Mouse (Mus musculus) embryo, embryonic 10 days (tissue): ENCODE data around the gene Angptl8.

Source experiments
- DNase-seq: peaks from one replicate; pipeline ENCODE4 v3.0.0-alpha.2; 2015; ENCODE audit warnings: low spot score

The Angptl8 gene

DNA sequence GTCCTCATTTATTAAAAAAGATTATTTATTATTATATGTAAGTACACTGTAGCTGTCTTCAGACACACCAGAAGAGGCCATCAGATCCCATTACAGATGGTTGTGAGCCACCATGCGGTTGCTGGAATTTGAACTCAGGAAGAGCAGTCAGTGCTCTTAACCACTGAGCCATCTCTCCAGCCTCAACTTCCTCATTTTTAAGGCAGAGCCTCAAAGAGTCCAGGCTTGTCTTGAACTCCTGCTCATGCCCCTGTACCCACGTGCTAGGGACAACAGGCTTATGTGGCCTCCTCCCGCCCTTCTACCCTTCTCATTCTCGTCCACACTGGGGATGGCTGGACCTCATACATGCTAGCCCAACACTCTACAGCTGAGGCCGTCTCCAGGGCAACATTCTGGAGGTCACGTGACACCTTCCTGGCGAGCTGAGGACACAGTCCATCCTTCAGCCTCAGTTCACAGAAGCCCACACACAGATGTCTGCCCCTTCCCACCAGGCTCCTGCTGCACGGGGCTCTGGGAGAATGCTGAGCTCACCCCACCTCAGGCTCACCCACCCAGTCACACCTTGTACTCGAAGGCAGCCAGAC lies 18.5 kb upstream of the Angptl8 start:
- no peak for DNase-seq

DNA sequence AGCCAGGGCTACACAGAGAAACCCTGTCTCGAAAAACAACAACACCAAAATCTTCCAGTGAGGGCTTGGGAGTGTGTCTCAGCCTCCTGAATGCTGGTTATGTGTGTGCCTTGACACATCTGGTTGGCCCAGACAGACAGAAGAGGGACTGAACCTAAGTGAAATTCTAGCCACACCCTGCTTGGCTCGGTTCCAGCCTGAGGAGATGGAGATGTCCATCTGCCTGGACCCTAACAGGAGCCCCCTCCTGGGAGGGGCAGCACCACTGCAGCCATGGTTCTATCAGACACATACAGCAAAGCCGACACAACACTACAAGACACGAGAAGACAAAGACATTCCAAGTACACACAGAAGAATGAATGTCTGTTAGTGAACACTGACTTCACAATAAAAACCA lies 17.2 kb upstream of the Angptl8 start:
- DNase-seq = no peak

DNA sequence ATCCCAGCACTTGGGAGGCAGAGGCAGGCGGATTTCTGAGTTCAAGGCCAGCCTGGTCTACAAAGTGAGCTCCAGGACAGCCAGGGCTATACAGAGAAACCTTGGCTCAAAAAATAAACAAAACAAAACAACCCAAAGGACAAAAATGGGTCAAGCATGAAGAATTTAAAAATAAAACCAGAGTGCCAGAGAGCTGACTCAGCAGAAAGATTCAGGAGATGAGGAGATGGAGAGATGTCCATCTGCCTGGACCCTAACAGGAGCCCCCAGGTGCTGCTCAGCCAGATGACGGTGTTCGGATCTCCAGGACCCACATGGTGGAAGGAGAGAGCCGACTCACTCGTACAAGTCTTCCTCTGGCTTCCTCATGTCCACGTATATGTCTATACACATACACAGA lies 16.7 kb upstream of the Angptl8 start:
- no peak for DNase-seq

DNA sequence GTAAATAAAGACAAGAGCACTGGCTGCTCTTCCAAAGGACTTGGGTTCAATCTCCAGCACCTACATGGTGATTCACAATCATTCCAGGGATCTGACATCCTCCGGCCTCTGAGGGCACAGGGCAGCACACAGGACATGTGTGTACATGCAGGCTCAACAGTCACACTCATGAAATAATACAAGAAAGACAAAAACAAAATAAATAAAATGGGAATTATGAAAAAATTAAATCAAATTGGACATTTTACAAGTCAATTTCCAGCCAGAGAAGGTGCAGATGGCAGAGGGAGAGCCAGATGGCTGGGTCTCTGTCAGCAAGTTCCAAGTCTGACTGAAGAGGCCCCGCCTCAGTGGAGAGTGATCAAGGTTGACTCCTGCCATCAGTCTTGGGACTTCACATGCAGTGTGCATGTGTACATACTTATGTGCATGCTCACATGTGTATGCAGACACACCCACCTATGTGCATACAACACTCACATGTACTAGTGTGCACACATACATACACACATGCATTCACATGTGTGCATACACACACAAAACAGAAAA lies 16.1 kb upstream of the Angptl8 start:
- DNase-seq = no peak

DNA sequence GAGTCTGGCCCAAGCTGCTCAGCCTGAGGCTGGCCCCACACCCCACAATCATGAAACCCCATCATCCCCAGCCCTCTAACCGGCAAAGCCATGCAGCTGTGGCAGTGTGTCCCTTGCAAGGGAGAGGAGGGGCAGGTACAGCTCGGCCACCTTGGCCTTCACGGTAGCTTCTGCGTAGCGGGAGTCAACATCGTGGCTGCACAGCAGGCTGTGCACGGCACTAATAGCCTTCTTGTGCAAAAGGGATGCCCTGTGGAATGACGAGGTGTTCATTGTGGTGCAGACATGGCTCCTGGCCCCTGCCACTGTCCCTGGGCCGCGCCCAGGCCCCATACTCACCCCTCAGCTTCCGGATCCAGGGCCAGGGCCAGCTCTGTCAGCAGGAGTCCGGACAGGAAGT lies 15.1 kb upstream of the Angptl8 start:
- DNase-seq = no peak

DNA sequence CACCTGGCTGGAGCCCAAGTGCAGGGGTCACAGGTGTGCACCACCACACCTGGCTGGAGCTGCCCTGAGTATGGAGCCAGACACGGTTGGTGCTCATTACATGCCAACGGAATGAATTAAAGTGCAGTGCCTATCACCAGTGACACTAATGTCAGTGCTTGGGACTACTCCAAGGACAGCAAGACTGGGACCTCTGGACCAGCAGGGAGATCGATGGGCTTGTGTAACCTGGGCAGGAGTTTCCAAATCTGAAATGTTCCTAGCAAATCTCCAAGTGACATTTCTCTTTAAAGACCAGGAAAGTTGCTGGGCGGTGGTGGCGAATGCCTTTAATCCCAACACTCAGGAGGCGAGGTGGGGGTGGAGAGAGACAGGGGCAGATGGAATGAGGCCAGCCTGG lies 12.6 kb upstream of the Angptl8 start:
- no peak for DNase-seq

DNA sequence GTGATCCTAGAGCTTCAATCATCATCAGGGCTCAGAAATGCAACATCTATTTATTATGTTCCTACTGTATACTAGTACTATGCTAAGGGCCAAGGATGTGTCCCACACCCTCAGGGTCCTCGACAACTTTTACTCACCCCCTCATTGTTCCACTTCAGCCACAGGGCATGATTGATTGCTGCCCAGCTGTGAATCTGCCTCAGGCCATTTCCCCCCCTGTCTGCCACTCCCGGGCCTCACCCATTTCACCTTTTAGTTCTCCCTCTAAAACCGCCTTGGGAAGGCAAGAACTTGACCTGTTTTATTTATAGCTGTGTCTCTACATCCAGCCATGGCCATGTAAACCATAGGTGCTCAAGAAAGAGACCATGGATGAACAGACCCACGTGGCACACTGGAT lies 11.4 kb upstream of the Angptl8 start:
- no peak for DNase-seq

DNA sequence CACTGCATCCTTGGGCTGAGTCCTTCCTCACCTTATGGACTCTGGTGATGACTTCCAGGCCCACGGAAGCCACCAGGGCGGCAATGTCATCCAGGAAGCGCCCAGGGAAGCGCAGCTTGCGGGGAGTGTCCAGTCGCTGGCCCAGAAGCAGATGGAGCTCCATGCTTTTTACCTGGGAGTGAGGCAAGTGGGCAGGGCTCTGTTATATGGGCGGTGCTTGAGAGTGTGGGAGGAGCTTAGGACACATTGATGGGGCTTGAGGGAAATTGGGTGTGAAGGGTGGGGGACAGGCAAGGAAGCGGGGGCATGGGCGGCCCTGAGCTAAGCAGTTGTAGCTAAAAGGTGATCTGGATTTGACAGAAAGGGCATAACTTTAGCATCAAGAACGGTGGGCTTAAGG lies 10.9 kb upstream of the Angptl8 start:
- DNase-seq = no peak

DNA sequence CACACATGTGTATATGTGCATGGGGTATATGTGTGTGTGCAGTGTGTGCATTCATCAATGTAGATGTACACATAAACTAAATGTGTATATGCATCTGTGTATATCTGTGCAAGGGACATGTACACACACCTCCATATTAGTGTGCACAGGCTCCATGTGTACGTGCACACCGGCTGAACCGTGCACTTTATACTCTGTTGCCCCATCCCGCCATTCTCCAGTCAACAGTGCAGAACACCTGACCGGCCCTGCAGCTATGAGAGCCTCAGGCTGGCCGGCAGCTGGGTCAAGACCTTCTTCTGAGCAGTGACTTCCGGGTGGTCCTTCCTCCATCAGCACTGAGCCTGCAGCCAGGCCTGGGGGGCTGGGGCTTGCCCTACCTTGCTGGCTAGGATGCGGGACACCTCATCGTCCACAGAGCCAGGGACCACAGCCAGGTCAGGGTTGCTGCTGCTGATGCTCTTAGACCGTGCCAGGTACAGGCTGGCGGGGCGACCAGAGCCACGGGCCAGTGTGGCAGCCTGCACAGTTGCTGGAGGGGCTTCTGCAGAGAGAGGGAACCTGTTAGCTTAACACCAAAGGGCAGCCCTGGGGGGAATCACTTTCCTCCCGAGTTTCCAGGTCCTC lies 5.4 kb upstream of the Angptl8 start:
- DNase-seq = no peak

DNA sequence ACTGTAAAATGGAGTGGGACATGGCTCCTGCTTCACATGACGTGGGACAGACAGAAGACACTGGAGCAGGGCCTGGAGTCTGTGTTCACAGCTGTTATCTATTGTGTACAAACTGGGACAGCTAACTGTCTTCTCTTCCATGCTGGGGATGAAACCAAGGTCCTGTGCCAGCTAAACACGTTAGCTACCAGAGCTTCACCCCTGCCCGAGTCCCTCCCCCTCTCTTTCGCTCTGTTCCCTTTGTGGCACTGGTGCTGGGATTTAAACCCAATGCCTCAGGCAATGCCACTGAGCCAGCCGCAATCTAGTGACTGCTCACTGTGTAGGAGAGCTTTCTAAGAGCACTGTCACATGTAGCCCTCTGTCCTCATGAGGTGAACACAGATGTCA lies 4.9 kb upstream of the Angptl8 start:
- no peak for DNase-seq

DNA sequence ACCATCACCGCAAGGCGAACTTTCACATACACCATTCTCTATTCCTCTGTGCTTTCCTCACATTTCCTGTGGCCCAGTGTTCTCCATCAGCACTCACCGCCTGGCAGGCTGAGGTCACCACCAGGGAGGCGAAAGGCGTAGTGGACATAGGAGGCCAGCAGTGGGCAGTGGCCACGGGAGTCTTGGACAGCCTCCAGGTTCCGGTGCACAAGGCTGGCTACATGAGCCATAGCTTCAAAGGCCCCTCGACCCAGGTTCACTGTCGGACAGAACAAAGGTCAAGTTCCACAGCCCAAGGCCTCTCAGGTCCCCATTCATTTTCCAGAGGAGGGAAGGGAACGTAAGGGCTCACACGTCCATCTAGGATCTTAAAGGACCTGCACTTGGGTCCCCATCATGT lies 4.4 kb upstream of the Angptl8 start:
- DNase-seq = no peak

DNA sequence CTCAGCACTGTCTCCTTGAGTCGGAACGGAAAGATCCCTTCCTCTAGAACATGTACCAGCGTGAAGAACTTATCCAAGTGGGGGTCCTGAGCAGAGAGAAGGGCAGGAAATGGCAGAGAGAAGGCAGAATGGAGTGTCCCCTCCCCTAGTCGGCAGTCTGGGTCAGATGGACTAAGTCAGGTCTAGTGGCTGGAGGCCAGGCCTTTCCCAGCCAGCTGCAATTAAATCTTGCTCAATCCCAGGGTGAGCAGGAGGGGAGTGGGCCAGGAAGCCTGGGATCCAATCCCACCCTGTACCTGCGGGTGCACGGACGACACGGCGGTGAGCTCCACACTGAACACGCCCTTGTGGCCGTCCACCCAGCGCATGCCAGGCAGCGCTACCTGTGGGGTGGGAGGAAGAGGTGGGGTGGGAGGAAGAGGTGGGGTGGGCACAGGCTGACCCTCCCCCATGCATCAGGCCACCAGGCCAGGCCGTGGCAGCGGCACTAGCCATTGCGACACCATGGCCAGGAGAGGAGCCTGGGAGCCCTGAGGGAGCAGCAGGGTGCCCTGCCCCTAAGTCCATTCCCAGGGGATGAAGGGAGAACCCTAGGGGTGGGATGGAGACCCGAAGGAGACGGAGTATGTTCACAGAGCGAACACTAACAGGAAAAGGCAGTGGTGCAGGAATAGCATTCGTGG lies 3.6 kb upstream of the Angptl8 start:
- DNase-seq = no peak

DNA sequence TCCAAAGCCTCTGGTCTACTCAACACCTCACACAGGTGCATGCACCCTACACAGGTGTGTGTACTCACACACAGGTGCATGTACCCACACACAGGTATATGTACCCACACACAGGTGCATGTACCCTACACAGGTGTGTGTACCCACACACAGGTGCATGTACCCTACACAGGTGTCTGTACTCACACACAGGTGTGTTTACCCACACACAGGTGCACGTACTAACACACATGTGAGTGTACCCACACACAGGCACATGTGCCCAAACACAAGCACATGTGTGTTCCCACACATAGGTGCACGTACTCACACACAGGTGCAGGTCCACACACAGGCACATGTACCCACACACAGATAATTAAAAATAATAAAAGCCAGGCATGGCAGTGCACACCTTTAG lies 2.4 kb downstream of the Angptl8 start:
- no peak for DNase-seq

DNA sequence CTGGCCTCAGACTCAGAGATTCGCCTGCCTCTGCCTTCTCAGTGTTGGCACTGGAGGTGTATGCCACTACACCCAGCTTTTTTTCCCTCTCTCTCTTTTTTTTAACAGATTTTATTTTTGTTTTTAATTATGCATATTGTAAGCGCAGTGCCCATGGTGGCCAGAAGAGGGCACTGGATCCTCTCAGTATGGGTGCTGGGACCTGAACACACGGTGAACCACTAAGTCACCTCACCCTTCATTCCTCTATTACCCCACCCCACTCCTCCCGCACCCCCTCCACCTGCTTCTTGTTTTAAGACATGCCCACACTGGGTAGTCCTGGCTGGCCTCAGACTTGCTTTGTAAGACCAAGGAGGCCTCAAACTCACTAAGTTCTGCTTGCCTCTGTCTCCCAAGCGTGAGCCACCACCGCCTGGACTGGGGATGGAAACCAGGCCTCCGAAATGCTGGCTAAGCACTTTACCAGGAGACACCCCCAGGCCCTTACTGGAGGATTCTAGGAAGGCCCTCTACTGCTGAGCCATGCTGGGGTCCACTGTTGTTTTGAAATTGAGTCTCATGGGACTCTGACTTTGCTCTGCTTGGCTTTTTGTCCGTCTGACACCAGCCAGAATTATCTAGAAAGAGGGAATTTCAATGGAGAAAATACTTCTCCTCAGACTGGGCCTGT lies 4.9 kb downstream of the Angptl8 start:
- DNase-seq = peak; percentile 73

DNA sequence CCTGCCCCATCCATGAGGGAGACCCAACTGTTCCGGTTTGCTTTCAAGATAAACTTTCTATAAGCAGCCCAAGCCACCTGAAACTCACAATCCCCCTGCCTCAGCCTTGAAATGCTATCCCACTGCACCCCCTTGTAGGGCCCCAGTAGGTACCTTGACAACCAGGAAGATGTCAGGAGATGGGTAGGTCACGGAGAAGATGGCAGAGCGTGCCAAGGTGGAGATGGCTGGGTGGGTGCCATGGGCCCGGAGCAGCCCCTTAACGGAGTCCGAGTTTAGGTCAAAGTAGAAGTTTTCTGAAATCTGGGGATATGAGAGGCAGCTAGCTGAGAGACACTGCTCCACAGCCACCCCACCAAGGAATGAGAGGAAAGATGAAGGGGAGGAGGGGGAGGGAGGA lies 6.0 kb downstream of the Angptl8 start:
- no peak for DNase-seq

DNA sequence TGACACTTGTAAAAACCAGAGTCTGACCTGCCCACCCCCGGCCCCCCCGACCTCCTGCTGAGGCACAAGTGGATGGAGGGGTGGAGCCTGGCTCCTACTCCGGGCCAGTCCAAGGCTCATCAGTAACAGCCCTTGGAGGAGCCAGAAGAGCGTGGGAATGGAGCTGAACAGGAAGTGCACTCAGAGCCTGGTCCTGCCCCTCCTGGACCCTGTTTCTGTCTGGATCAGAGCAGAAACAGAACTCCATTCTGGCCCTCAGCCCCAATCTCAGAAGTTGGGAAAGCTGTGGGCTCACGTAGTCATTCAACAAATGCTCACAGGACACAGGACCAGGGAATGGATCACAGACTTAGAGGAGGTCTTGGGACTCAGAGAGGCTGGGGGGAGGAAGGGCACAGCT lies 7.1 kb downstream of the Angptl8 start:
- DNase-seq = no peak

DNA sequence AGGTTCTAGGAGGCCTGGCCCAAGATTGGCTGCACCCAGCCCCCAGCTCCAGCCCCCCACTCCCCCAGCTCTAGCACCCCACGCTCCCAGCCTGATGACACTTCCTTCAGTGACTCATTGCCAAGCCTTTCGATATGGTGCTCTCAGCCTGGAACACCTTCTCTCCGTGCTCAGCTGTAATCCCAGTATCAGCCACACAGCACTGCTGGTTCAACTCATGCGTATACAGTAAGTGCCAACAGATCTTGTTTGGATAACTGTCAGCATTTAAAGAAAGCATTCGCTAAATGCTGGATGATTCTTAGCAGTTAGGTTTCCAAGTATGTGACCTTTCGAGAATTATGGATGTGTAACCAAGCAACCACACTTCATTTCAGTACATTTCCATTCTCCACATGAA lies 7.8 kb downstream of the Angptl8 start:
- DNase-seq = no peak

DNA sequence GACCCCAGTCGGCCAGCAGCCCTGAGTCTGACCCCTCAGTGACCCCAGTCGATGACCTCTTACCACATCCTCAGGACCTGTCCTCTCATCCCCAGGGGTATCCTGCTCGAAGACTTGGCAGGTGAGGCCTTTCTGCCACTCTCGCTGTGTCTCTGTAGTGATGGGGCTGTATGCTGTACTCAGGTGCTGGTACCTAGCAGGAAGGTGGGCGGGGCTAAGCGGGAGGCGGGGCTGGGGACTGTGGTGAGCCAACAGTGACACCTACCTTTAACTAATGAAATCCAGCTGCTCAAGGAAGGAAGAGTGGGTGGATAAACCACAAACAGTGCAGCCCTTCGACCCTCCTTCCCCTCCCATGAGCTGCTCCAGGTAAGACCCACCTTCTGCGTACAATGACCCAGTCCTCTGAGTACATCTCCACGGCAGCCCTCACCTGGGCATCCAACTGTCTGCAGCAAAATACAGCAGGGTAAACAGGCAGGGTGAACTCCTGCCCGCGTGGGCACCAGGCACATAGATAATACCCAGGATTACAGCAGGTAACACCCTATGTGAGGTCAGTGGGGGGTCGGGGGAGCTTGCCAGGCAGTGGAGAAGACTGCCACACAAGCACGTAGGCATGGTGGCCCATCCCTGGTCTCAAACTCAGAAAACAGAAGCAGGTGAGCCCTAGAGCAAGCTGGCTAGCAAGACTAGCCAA lies 10.2 kb downstream of the Angptl8 start:
- DNase-seq = peak; percentile 54

DNA sequence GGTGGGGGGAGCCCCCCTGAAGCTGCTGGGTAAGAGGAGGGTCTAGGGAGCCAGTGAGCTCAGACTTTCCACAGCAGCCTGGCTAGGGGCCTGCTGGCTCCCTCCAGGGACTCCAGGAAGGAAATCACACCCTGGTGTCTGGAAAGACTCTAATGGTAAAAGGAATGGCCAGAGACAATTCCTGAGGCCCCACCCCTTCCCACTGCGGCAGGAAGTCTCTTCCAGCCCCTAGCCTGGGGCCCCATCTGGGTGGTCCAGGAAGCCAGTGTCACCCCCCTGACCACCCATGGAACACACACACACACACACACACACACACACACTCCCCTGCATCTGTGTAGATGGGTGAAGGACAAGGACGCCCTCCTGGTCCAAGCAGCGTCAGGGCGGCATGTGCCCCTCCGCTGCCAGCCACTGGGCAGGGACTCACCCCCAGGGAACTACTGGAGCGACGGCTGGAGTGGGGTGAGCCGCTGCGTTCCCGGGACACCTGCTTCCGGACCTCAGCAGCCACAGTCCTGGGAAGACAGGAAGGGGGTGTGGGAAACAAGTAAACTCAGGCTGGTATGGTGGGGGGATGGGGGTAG lies 11.5 kb downstream of the Angptl8 start:
- DNase-seq = peak; percentile 43

DNA sequence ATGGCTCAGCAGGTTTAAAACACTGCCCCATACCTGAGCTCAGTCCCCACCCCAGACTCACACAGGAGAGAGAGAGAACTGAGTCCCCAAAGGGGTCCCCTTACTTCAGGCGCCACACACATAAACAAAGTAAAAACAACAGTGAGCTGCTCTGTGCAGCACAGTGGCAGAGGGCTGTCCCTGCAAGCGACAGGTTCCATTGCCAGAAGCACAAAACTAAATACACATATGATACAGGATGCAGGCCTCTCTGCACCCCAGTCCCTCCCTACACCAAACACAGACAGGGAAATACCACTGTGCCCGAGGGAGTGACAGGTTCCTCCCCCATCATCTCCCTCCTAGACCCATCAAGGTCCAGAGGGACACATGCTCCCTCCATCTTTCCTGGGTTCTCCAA lies 12.1 kb downstream of the Angptl8 start:
- DNase-seq = no peak

DNA sequence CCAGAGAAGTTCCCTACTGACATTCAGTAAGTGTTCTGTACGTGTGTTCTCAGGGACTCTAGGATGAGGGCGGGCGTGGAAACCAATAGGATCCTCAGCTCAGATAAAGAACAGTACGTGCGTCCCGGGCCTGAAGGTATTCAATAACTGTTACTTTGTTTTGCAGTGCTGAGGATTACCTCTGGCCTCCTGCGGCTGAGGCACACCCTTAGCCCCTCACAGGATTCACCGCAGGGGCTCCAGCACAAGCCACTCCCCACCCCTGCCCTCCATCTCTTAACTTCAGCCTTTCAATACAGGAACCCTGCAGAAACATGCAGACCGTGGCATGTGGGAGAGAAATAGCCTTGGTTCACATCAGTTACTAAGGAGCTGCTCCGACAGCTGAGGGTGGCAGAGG lies 12.6 kb downstream of the Angptl8 start:
- DNase-seq = no peak
